Mouse (Mus musculus) liver, embryonic 12.5 days (tissue): ENCODE measurements at regions not wholly inside any gene's neighbourhood (a gene's known extent, or its start where the extent isn't known, plus 50 kb on each side); places are given as distances from the start of the nearest gene placed in this dataset.
"Not testable (repeated sequence)": the region's sequence is repeated elsewhere in the genome, so short reads cannot be mapped to it uniquely, and the experiment has no call there.

Experiments used
- ATAC-seq: fragments of 200-750 bp; cut with Nextera tagmentation; 2 replicates; pipeline ENCODE4 v1.8.0; 2017; ENCODE audit warnings: moderate number of reproducible peaks, mild to moderate bottlenecking, moderate library complexity
- H3K27ac ChIP-seq: fragments of 300-500 bp; sonication (generic); 2 replicates; pipeline ENCODE4 v1.5.1; 2016; ENCODE audit warnings: mild to moderate bottlenecking
- H3K27me3 ChIP-seq: fragments of 300-500 bp; sonication (generic); replicated peaks from 2 replicates; pipeline ENCODE4 v1.6.1; 2016; ENCODE audit warnings: mild to moderate bottlenecking, moderate library complexity
- H3K36me3 ChIP-seq: fragments of 300-500 bp; sonication (generic); 2 replicates; pipeline ENCODE4 v1.6.1; 2016; ENCODE audit warnings: mild to moderate bottlenecking, moderate library complexity
- H3K4me1 ChIP-seq: fragments of 300-500 bp; sonication (generic); 2 replicates; pipeline ENCODE4 v1.6.1; 2016
- H3K4me2 ChIP-seq: fragments of 300-500 bp; sonication (generic); 2 replicates; pipeline ENCODE4 v1.6.1; 2016; ENCODE audit warnings: mild to moderate bottlenecking, moderate library complexity
- H3K4me3 ChIP-seq: fragments of 300-500 bp; sonication (generic); 2 replicates; pipeline ENCODE4 v1.5.1; 2016; ENCODE audit warnings: mild to moderate bottlenecking, moderate library complexity
- H3K9ac ChIP-seq: fragments of 300-500 bp; sonication (generic); 2 replicates; pipeline ENCODE4 v1.6.1; 2016; ENCODE audit warnings: mild to moderate bottlenecking, moderate library complexity
- H3K9me3 ChIP-seq: fragments of 300-500 bp; sonication (generic); replicated peaks from 2 replicates; pipeline ENCODE4 v1.6.1; 2016; ENCODE audit warnings: mild to moderate bottlenecking, moderate library complexity
- WGBS: fragments of 180-500 bp; shearing (Covaris S2); methylation state at CpG from one replicate; pipeline ENCODE4 v1.1.7; 2016; ENCODE audit not compliant: insufficient replicate concordance; 5-methylcytosine and 5-hydroxymethylcytosine counted together

DNA sequence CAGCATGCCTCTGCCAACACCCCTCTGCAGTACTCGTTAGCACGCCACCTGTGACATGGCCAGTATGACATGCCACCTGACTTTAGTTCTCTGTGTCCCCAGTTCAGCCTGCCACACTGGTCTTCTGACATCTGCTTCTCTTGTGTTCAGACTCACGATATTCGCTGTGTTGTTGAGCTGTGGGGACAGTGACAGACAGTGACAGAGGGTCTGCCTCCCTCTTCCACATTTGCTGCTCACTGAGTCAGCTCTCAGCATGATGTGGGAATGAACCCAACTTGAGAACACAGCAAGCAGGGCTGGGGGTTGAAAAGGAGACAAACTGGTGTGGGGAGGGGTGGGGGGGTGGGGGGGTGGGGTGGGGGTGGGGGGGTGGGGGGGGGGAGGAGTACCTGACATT is 91.0 kb downstream of the Fam43a start:
- 73% methylated on average over 4 of the region's 4 CpGs for WGBS
- H3K27me3 ChIP-seq = no peaks in the 10 kb centered on the region; the same call in 1 of the 2 replicates
- no peak overlapping the region for H3K27ac ChIP-seq
- no peaks in the 10 kb centered on the region for H3K4me1 ChIP-seq
- no peak overlapping the region for H3K9ac ChIP-seq
- no peaks in the 10 kb centered on the region for H3K36me3 ChIP-seq
- H3K4me3 ChIP-seq = no peak overlapping the region
- ATAC-seq = no peak
- no peaks in the 10 kb centered on the region for H3K9me3 ChIP-seq
- no peak overlapping the region for H3K4me2 ChIP-seq

- H3K9ac ChIP-seq = no peak overlapping the region
- H3K9me3 ChIP-seq = no peaks in the 10 kb centered on the region
- H3K4me2 ChIP-seq = no peak overlapping the region
- H3K27me3 ChIP-seq = no peaks in the 10 kb centered on the region; the same call in 1 of the 2 replicates
- ATAC-seq = no peak
- H3K4me3 ChIP-seq = no peak overlapping the region
- no peak overlapping the region for H3K27ac ChIP-seq
- H3K4me1 ChIP-seq = no peaks in the 10 kb centered on the region
- WGBS = 61% methylated on average over 15 of the region's 15 CpGs
- no peaks in the 10 kb centered on the region for H3K36me3 ChIP-seq
Observed at GRCm38 (mm10) chr16:30691964-30692363, 92.4 kb downstream of the Fam43a start.

GRCm38 (mm10) chr16:30692541-30693141 is 93.1 kb downstream of the Fam43a start:
- Histone ChIP-seq H3K36me3 (no peaks in the 10 kb centered on the region), H3K9ac (no peak overlapping the region), H3K4me3 (no peak overlapping the region), H3K4me2 (no peak overlapping the region), H3K27me3 (no peaks in the 10 kb centered on the region; the same call in 1 of the 2 replicates), H3K27ac (no peak overlapping the region), H3K4me1 (no peaks in the 10 kb centered on the region), H3K9me3 (no peaks in the 10 kb centered on the region)
- no peak for ATAC-seq
- WGBS = 59% methylated on average over 5 of the region's 5 CpGs

DNA sequence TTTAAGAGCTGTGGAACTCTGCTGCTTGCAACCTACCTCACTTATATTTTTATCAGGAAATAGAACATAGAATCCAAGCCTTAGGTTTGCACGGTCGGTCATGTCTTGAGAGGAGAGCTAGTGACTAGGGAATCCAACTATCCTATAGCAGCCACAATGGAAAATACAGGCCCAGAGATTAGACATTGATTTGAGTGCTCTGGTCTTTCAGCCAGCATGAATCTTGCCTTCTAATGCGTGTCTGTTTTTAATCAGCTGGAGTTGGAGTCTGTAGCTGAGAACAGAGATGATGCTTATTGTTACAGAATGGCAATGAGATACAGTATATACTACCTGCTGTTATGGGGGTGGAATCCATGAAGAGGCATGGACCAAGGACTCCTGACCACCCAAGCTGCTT is 93.7 kb downstream of the Fam43a start:
- Histone ChIP-seq H3K4me1 (no peaks in the 10 kb centered on the region), H3K27ac (no peak overlapping the region), H3K27me3 (no peaks in the 10 kb centered on the region; the same call in 1 of the 2 replicates), H3K4me2 (no peak overlapping the region), H3K36me3 (no peaks in the 10 kb centered on the region), H3K4me3 (no peak overlapping the region), H3K9me3 (no peaks in the 10 kb centered on the region), H3K9ac (no peak overlapping the region)
- 75% methylated on average over 3 of the region's 3 CpGs for WGBS
- ATAC-seq = no peak

DNA sequence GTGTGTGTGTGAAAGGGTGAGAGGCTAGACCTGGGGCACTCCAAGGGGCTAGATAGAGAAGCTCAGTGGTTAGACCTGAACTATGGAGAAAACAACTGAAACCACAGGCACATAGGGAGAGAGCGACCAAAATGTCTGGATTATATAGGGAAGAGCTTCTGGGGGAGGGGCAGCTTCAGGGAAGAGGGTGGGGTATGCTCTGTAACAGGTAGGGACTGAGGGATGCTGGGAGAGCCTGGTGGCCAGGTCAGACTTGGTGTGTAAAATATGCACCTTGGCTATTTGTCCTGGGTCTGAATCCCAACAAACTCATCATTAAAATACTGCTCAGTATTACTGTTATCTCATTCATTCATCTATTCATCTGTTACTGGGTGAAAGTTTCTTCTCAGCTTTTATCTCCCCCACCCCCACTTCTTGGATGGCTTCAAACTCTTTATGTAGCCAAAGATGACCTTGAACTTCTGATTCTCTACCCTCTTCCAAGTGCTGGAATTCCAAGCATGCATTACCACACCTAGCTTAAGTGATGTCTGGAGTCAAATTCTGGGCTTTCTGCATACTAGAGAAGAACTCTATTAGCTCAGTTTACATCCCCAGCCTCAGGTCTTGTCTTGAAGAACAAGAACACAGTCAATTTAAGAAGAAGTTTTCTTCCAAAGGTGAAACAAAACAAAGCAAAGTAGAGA is 94.5 kb downstream of the Fam43a start:
- Histone ChIP-seq H3K9me3 (no peaks in the 10 kb centered on the region), H3K36me3 (no peaks in the 10 kb centered on the region), H3K9ac (no peak overlapping the region), H3K27ac (no peak overlapping the region), H3K27me3 (no peaks in the 10 kb centered on the region; the same call in 1 of the 2 replicates), H3K4me1 (no peaks in the 10 kb centered on the region), H3K4me2 (no peak overlapping the region), H3K4me3 (no peak overlapping the region)
- WGBS = 75% methylated on average over 1 of the region's 1 CpGs
- ATAC-seq = no peak

GRCm38 (mm10) chr16:30695691-30696090 is 96.2 kb downstream of the Fam43a start:
- Histone ChIP-seq H3K4me1 (no peaks in the 10 kb centered on the region), H3K4me2 (no peak overlapping the region), H3K9ac (no peak overlapping the region), H3K36me3 (no peaks in the 10 kb centered on the region), H3K27me3 (no peaks in the 10 kb centered on the region; the same call in 1 of the 2 replicates), H3K9me3 (no peaks in the 10 kb centered on the region), H3K4me3 (no peak overlapping the region), H3K27ac (no peak overlapping the region)
- WGBS = 52% methylated on average over 8 of the region's 8 CpGs
- ATAC-seq = no peak

GRCm38 (mm10) chr16:30697209-30697608 is 97.7 kb downstream of the Fam43a start:
- Histone ChIP-seq H3K4me1 (no peaks in the 10 kb centered on the region), H3K27me3 (no peaks in the 10 kb centered on the region; the same call in 1 of the 2 replicates), H3K27ac (no peak overlapping the region), H3K36me3 (no peaks in the 10 kb centered on the region), H3K9me3 (no peaks in the 10 kb centered on the region), H3K9ac (no peak overlapping the region), H3K4me3 (no peak overlapping the region), H3K4me2 (no peak overlapping the region)
- no peak for ATAC-seq
- WGBS = 55% methylated on average over 4 of the region's 4 CpGs

- Histone ChIP-seq H3K4me3 (no peak overlapping the region), H3K27ac (no peak overlapping the region), H3K9me3 (no peaks in the 10 kb centered on the region), H3K9ac (no peak overlapping the region), H3K4me1 (no peaks in the 10 kb centered on the region), H3K36me3 (no peaks in the 10 kb centered on the region), H3K4me2 (no peak overlapping the region), H3K27me3 (no peaks in the 10 kb centered on the region; the same call in 1 of the 2 replicates)
- ATAC-seq = no peak
- 58% methylated on average over 2 of the region's 2 CpGs for WGBS
Observed at GRCm38 (mm10) chr16:30697806-30698205, 98.3 kb downstream of the Fam43a start.

DNA sequence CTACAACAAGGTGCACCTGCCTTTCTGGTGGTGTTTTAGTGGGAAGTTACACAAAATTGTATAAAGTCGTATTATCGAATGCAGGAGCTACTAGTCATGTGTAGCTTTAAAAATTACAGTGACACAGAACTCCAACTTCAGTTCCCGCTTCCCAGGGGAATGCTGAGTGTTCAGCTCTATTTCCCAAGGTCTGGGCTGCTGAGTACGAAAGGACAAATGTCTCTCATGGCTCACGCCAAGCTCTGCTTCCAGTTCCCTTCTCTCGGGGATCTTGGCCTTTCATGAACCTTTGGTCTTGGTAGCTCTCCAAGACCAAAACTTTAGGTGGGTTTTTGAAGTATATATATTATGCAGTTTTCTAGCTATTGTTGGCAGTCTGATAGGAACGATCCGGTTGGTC is 104.3 kb downstream of the Fam43a start:
- Histone ChIP-seq H3K27me3 (no peaks in the 10 kb centered on the region), H3K36me3 (no peaks in the 10 kb centered on the region), H3K27ac (no peak overlapping the region), H3K9ac (no peak overlapping the region), H3K9me3 (no peaks in the 10 kb centered on the region), H3K4me1 (no peaks in the 10 kb centered on the region), H3K4me2 (no peak overlapping the region), H3K4me3 (no peak overlapping the region)
- 73% methylated on average over 8 of the region's 8 CpGs for WGBS
- no peak for ATAC-seq

DNA sequence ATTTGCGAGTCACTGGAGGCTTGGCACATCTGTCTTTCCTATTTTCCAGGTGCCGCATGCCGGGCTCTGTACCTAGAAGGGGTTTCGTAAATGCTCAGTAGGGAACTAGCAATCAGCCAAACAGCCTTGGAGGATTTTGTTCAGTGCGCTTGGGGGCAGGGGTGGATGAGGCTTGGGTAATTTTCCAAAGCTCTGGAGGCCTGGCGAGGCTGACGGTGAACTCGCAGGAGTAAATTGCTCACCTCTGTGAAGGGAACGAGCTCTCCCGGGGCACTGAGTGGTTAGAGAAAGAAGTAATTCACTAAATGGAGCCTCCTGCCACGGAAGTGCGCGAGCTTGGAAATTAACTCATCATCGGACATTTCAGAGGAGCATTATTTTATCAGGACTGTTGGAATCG is 110.0 kb downstream of the Fam43a start:
- Histone ChIP-seq H3K4me3 (no peak overlapping the region), H3K27me3 (no peaks in the 10 kb centered on the region), H3K36me3 (no peaks in the 10 kb centered on the region), H3K9me3 (no peaks in the 10 kb centered on the region), H3K9ac (no peak overlapping the region), H3K4me2 (no peak overlapping the region), H3K27ac (no peak overlapping the region), H3K4me1 (no peaks in the 10 kb centered on the region)
- WGBS = 76% methylated on average over 15 of the region's 15 CpGs
- no peak for ATAC-seq

DNA sequence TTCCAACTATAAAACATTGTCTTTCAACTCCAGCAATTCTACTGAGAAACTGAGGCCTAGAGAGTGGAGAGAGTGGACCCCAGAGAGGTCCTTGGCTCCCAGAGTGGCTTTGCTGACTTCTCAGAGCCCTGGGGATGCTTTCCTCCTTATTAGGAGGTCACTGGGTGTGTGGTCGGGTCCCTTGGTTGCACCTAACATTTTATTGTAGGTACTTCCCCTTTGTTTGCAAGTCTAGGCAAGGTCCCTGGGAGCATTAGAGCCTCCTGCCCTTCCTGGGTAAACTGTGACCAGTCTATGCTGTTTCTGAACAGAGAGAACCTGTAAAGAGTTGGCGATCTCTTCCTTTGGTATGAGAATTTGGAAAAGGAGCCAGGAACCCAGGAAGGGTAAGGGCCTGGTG is 110.5 kb downstream of the Fam43a start:
- no peak overlapping the region for H3K4me2 ChIP-seq
- H3K36me3 ChIP-seq = no peaks in the 10 kb centered on the region
- H3K27me3 ChIP-seq = no peaks in the 10 kb centered on the region
- no peak overlapping the region for H3K9ac ChIP-seq
- H3K4me1 ChIP-seq = no peaks in the 10 kb centered on the region
- no peak for ATAC-seq
- H3K27ac ChIP-seq = no peak overlapping the region
- 46% methylated on average over 2 of the region's 2 CpGs for WGBS
- H3K4me3 ChIP-seq = no peak overlapping the region
- no peaks in the 10 kb centered on the region for H3K9me3 ChIP-seq

DNA sequence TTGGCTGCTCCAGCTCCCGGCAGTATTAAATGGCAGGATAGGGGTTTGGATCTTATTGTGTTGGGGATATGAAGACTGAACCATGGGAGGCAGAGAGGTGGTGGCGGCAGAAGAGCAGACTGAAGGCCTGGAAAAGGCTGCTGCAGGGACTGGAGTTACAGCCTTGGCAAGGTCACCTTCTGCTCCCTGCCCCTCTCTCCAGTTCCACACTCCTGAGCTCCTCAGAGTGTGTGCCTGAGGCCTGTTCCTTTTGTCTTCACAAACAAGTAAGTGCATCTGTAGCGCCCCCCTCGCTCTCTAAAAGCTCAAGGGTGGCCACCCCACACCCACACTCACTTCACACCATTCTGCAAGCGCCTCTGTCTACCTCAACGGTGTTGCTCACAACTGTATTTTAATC is 113.0 kb downstream of the Fam43a start:
- ATAC-seq = no peak
- H3K9me3 ChIP-seq = no peaks in the 10 kb centered on the region
- H3K4me2 ChIP-seq = no peak overlapping the region
- WGBS = 68% methylated on average over 6 of the region's 6 CpGs
- H3K4me3 ChIP-seq = no peak overlapping the region
- no peak overlapping the region for H3K27ac ChIP-seq
- no peaks in the 10 kb centered on the region for H3K4me1 ChIP-seq
- H3K36me3 ChIP-seq = no peaks in the 10 kb centered on the region
- no peak overlapping the region for H3K9ac ChIP-seq
- H3K27me3 ChIP-seq = 0 out of 2 replicates have a peak, but pooled peaks cover 7% of the 10 kb centered on the region

DNA sequence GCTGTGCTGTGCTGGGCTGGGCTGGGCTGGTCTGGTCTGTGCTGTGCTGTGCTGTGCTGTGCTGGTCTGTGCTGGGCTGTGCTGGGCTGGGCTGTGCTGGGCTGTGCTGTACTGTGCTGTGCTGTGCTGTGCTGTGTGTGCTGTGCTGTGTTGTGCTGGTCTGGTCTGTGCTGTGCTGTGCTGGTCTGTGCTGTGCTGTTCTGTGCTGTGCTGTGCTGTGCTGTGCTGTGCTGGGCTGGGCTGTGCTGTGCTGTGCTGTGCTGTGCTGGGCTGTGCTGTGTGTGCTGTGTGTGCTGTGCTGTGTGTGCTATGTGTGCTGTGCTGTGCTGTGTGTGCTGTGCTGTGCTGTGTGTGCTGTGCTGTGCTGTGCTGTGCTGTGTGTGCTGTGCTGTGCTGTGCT is 118.1 kb downstream of the Fam43a start:
- H3K4me3 ChIP-seq, ATAC-seq, H3K9ac ChIP-seq, H3K4me2 ChIP-seq, H3K27ac ChIP-seq, H3K4me1 ChIP-seq, H3K9me3 ChIP-seq, H3K36me3 ChIP-seq, H3K27me3 ChIP-seq: not testable (repeated sequence)
